Mouse (Mus musculus) neutrophil, adult 65 days (primary cell): ENCODE results near the gene Bsg. TPM values are rescaled to one million over a fixed set of nuclear protein-coding genes. Genes with fewer than 3 reads are reported as not detected.

Experiments used
- total RNA-seq: library from RNA; stranded (reverse); gene quantifications from 2 replicates; pipeline ENCODE4 v1.2.4, GENCODE M21; 2023

The Bsg gene
- total RNA-seq = 78.7 and 95.6 TPM in 2 replicates

GRCm38 (mm10) chr10:79704065-79704969 is at the start of gene Bsg:
TSS of gene Bsg (plus strand) at chr10:79704491.

GRCm38 (mm10) chr10:79664131-79664665 is 40.1 kb upstream of the Bsg start, which contains the start of gene Madcam1:
TSS of gene Madcam1 (plus strand) at chr10:79664559.

GRCm38 (mm10) chr10:79668771-79669575 is 35.3 kb upstream of the Bsg start, which contains the start of gene Tpgs1:
TSS of gene Tpgs1 (plus strand) at chr10:79669369.

GRCm38 (mm10) chr10:79681591-79682245 is 22.6 kb upstream of the Bsg start, which contains the start of gene Cdc34:
TSS of gene Cdc34 (plus strand) at chr10:79682195.

GRCm38 (mm10) chr10:79688720-79689119 is 15.6 kb upstream of the Bsg start, which contains the start of gene Gzmm:
TSS of gene Gzmm (plus strand) at chr10:79689020.

GRCm38 (mm10) chr10:79716254-79716987 is 12.1 kb downstream of the Bsg start, which contains the start of gene Hcn2:
TSS of gene Hcn2 (plus strand) at chr10:79716634.

GRCm38 (mm10) chr10:79745898-79746773 is 41.8 kb downstream of the Bsg start, which contains the start of gene Polrmt:
TSS of gene Polrmt (minus strand) at chr10:79746581.

GRCm38 (mm10) chr10:79754856-79755516 is 50.7 kb downstream of the Bsg start, which contains the start of gene Fgf22:
TSS of gene Fgf22 (plus strand) at chr10:79755076.

Other genes with a start within 250 kb of the Bsg start
- gene Vmn2r83, start 235.8 kb upstream of the Bsg start, total RNA-seq = not detected in 2 replicates
- 3.0 and 4.0 TPM in 2 replicates for gene Plpp2, start 170.7 kb upstream of the Bsg start, total RNA-seq
- 7.8 and 8.8 TPM in 2 replicates for gene Mier2, start 149.3 kb upstream of the Bsg start, total RNA-seq
- not detected in 2 replicates for gene Theg, start 117.2 kb upstream of the Bsg start, total RNA-seq
- not detected in 2 replicates for gene C2cd4c, start 90.5 kb upstream of the Bsg start, total RNA-seq
- gene Shc2, start 66.6 kb upstream of the Bsg start, total RNA-seq = not detected in 2 replicates
- not detected in 2 replicates for gene Odf3l2, start 58.8 kb upstream of the Bsg start, total RNA-seq
- gene Madcam1, start 39.9 kb upstream of the Bsg start, total RNA-seq = not detected in 2 replicates
- gene Tpgs1, start 35.1 kb upstream of the Bsg start, total RNA-seq = 16.1 and 19.4 TPM in 2 replicates
- 62.7 and 69.8 TPM in 2 replicates for gene Cdc34, start 22.3 kb upstream of the Bsg start, total RNA-seq
- 1.6 and 2.3 TPM in 2 replicates for gene Gzmm, start 15.5 kb upstream of the Bsg start, total RNA-seq
- gene Hcn2, start 12.1 kb downstream of the Bsg start, total RNA-seq = not detected in 2 replicates
- gene Polrmt, start 42.1 kb downstream of the Bsg start, total RNA-seq = 10.1 and 11.3 TPM in 2 replicates
- not detected in 2 replicates for gene Fgf22, start 50.6 kb downstream of the Bsg start, total RNA-seq
- 18.7 and 24.0 TPM in 2 replicates for gene Rnf126, start 62.5 kb downstream of the Bsg start, total RNA-seq
- 3.4 and 5.5 TPM in 2 replicates for gene Fstl3, start 72.8 kb downstream of the Bsg start, total RNA-seq
- 15.8 and 16.6 TPM in 2 replicates for gene Prss57, start 86.5 kb downstream of the Bsg start, total RNA-seq
- 104 and 146 TPM in 2 replicates for gene Palm, start 89.1 kb downstream of the Bsg start, total RNA-seq
- 0.60 and 1.1 TPM in 2 replicates for gene Misp, start 116.5 kb downstream of the Bsg start, total RNA-seq
- 224 and 230 TPM in 2 replicates for gene Ptbp1, start 149.9 kb downstream of the Bsg start, total RNA-seq
- gene Prtn3, start 170.0 kb downstream of the Bsg start, total RNA-seq = 374 and 461 TPM in 2 replicates
- 21.5 and 22.3 TPM in 2 replicates for gene Plppr3, start 170.1 kb downstream of the Bsg start, total RNA-seq
- 409 and 433 TPM in 2 replicates for gene Elane, start 181.8 kb downstream of the Bsg start, total RNA-seq
- gene Cfd, start 186.4 kb downstream of the Bsg start, total RNA-seq = not detected in 2 replicates
- 38.8 and 45.7 TPM in 2 replicates for gene Med16, start 204.4 kb downstream of the Bsg start, total RNA-seq
- not detected in 2 replicates for gene Gm26602, start 206.4 kb downstream of the Bsg start, total RNA-seq
- gene Kiss1r, start 212.5 kb downstream of the Bsg start, total RNA-seq = 5.0 and 5.7 TPM in 2 replicates
- 563 and 732 TPM in 2 replicates for gene R3hdm4, start 216.7 kb downstream of the Bsg start, total RNA-seq
- 203 and 226 TPM in 2 replicates for gene Arid3a, start 222.6 kb downstream of the Bsg start, total RNA-seq